Comparison of ENCODE assay signal across 11 mouse cellular contexts in the genomic region with DNA sequence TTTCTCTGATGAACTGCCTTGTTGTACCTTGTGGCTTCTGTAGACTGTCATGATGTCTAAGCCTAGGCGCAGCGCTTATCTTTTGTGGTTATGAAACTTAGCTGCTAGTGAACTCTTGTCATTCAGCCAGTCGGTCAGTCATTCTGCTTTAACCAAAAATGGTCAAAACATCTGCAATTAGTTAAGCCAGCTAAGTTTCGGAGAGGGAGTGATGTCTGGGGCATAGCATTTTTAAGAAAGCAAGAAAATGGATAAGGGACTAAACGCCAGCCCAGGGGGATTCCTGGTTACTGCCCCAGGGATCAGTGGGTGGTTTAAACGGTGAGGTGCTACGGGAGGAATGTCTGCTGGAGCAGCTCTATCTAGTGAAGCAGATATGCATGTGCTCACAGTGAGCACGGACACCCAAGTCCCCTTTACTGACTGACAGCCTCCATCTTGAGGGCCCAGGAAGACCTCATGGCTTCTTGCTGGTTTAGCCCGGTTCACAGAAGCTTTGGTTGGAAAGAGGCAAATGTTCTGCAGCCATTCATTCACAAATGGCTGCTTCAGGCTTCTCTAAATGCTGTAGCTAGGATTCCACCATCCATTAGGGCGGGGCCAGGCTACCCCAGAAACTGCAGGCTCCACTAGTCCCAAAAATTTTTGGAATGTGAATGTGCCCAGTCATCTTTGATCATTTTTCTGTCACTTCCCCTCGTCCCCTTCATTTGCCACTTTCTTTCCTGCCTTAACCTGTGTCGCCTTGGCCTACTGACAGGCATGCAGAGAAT. TPM values are rescaled to one million over a fixed set of nuclear protein-coding genes. Genes with fewer than 3 reads are reported as not detected.
DNase-seq lines count a peak whose midpoint lies in the region; ATAC-seq and TF ChIP-seq lines count a peak whose summit lies in the region.
"Had no signal": no experiment of that assay in that cellular context is flagged by ENCODE, and none has a peak within 500 bp of the region (broad histone marks: within the 10 kb centered on the region; RNA-seq: fewer than 3 reads in every experiment).

No protein-coding gene starts in this region.

- H3K27me3 ChIP-seq in lung, embryonic 16.5 days (ENCODE audit: control insufficient read depth, insufficient read depth, low read depth, low read length): no peaks in the 10 kb centered on the region
- H3K27me3 ChIP-seq in embryonic facial prominence, embryonic 14.5 days (replicated peaks; ENCODE audit: control insufficient read depth, insufficient read depth, low read length): no peaks in the 10 kb centered on the region
- no peaks in the 10 kb centered on the region for H3K27me3 ChIP-seq in limb, embryonic 13.5 days
- H3K27me3 ChIP-seq: liver, embryonic 15.5 days; neural tube, embryonic 12.5 days had no signal

- TF ChIP-seq CTCF in lung, adult 2 months (IDR thresholded peaks at IDR 0.05; ENCODE audit: insufficient read depth, low read length): no peak

- no peak overlapping the region for H3K4me3 ChIP-seq in lung, embryonic 16.5 days (ENCODE audit: low read length)
- H3K4me3 ChIP-seq in lung, adult 2 months (replicated peaks; ENCODE audit: extremely low read depth, low read depth, low read length): no peak overlapping the region
- H3K4me3 ChIP-seq in embryonic facial prominence, embryonic 14.5 days (ENCODE audit: low read depth, low read length): 0 out of 2 replicates have a peak overlapping the region, but pooled peaks have one; percentile 9
- H3K4me3 ChIP-seq in limb, embryonic 13.5 days: no peak overlapping the region
- H3K4me3 ChIP-seq: liver, embryonic 15.5 days; neural tube, embryonic 12.5 days had no signal

- no peak for ATAC-seq in lung, embryonic 16.5 days (ENCODE audit: low read depth)
- ATAC-seq in embryonic facial prominence, embryonic 14.5 days (ENCODE audit: low read depth): no peak
- ATAC-seq in limb, embryonic 13.5 days (ENCODE audit: low FRiP score, low read depth): no peak

- H3K36me3 ChIP-seq in lung, embryonic 16.5 days (ENCODE audit: control insufficient read depth, insufficient read depth, low read length): peaks cover 19% of the 10 kb centered on the region
- H3K36me3 ChIP-seq in embryonic facial prominence, embryonic 14.5 days (ENCODE audit: control insufficient read depth, insufficient read depth, low read length): peaks cover 64% of the 10 kb centered on the region
- peaks cover 56% of the 10 kb centered on the region for H3K36me3 ChIP-seq in limb, embryonic 13.5 days
- H3K36me3 ChIP-seq: liver, embryonic 15.5 days; neural tube, embryonic 12.5 days had no signal

- peak overlapping the region; percentile 96 for H3K27ac ChIP-seq in lung, embryonic 16.5 days (ENCODE audit: low read length)
- peak overlapping the region; percentile 94 for H3K27ac ChIP-seq in embryonic facial prominence, embryonic 14.5 days (replicated peaks; ENCODE audit: low read depth, low read length)
- H3K27ac ChIP-seq in limb, embryonic 13.5 days: peak overlapping the region; percentile 91; the same call in 1 of the 2 replicates
- H3K27ac ChIP-seq: liver, embryonic 15.5 days; neural tube, embryonic 12.5 days had no signal

- 49% methylated on average over 12 of the region's 12 CpGs for WGBS in lung, embryonic 16.5 days
- 64% methylated on average over 12 of the region's 12 CpGs for whole genome bisulfite sequencing in lung, adult 2 months
- 31% methylated on average over 12 of the region's 12 CpGs for WGBS in embryonic facial prominence, embryonic 14.5 days
- 45% methylated on average over 12 of the region's 12 CpGs for WGBS in limb, embryonic 13.5 days

- no peak for TF ChIP-seq POLR2A in lung, adult 2 months (IDR thresholded peaks at IDR 0.05; ENCODE audit: borderline replicate concordance, extremely low read depth, low read depth, low read length)

- peak; percentile 41 for DNase-seq in gastrocnemius, adult 18-20 months (ENCODE audit: low spot score)
- DNase-seq in gastrocnemius, postnatal 25 days: no peak
- DNase-seq in lung, adult 2 months: no peak
- DNase-seq in embryonic facial prominence, embryonic 14.5 days (ENCODE audit: low spot score): peak; percentile 70
- DNase-seq in natural killer cell, adult 2 months (ENCODE audit: low spot score in 2 of 2): no peak
- no peak for DNase-seq in layer of hippocampus, adult 9-10 months (ENCODE audit: low spot score)
- DNase-seq: adrenal gland, adult 8-10 months had no signal

- peaks cover 55% of the 10 kb centered on the region for H3K4me1 ChIP-seq in lung, embryonic 16.5 days (replicated peaks; ENCODE audit: control insufficient read depth, insufficient read depth, low read length)
- H3K4me1 ChIP-seq in lung, adult 2 months (ENCODE audit: control insufficient read depth, insufficient read depth, low read length): peaks cover 9% of the 10 kb centered on the region
- peaks cover 70% of the 10 kb centered on the region for H3K4me1 ChIP-seq in embryonic facial prominence, embryonic 14.5 days (ENCODE audit: control insufficient read depth, insufficient read depth, low read length)
- peaks cover 93% of the 10 kb centered on the region for H3K4me1 ChIP-seq in limb, embryonic 13.5 days
- H3K4me1 ChIP-seq: liver, embryonic 15.5 days had no signal

- H3K4me2 ChIP-seq in lung, embryonic 16.5 days (ENCODE audit: low read depth, low read length): no peak overlapping the region
- H3K4me2 ChIP-seq in embryonic facial prominence, embryonic 14.5 days (ENCODE audit: low read depth, low read length): peak overlapping the region; percentile 32
- peak overlapping the region; percentile 46 for H3K4me2 ChIP-seq in limb, embryonic 13.5 days (replicated peaks)
- H3K4me2 ChIP-seq: liver, embryonic 15.5 days; neural tube, embryonic 12.5 days had no signal

- no peak overlapping the region for H3K9ac ChIP-seq in lung, embryonic 16.5 days (ENCODE audit: low read length)
- H3K9ac ChIP-seq in embryonic facial prominence, embryonic 14.5 days (ENCODE audit: low read depth, low read length): 0 out of 2 replicates have a peak overlapping the region, but pooled peaks have one; percentile 25
- no peak overlapping the region for H3K9ac ChIP-seq in limb, embryonic 13.5 days
- H3K9ac ChIP-seq: liver, embryonic 15.5 days; neural tube, embryonic 12.5 days had no signal

- no peaks in the 10 kb centered on the region for H3K9me3 ChIP-seq in lung, embryonic 16.5 days (ENCODE audit: control insufficient read depth, low read length)
- H3K9me3 ChIP-seq in embryonic facial prominence, embryonic 14.5 days (ENCODE audit: control insufficient read depth, low read length): no peaks in the 10 kb centered on the region
- no peaks in the 10 kb centered on the region for H3K9me3 ChIP-seq in limb, embryonic 13.5 days
- H3K9me3 ChIP-seq: liver, embryonic 15.5 days; neural tube, embryonic 12.5 days had no signal

RNA-seq across cellular contexts. Expression of a gene that starts 13.5 kb away (rescaled TPM):
- 10 to 100 TPM; 25.3 to 36.5 TPM for total RNA-seq in gastrocnemius, adult 18-20 months (2021)
- total RNA-seq in gastrocnemius, postnatal 25 days (2021): 100 to 1,000 TPM in 1 of 2 experiments, 10 to 100 TPM in 1; 90.0 to 135 TPM
- polyA plus RNA-seq in lung, embryonic 16.5 days (2015; fragmentation: Nextera tagmentation; extraction: Ambion mirVana): 617 and 655 TPM in 2 replicates
- polyA plus RNA-seq in lung, adult 2 months (2012; rRNA removed): 36.0 and 44.5 TPM in 2 replicates
- polyA plus RNA-seq in embryonic facial prominence, embryonic 14.5 days (2014; fragmentation: Nextera tagmentation; extraction: Ambion mirVana): 833 and 870 TPM in 2 replicates
- polyA plus RNA-seq in limb, embryonic 13.5 days (2015; fragmentation: Nextera tagmentation; extraction: Ambion mirVana): 714 and 731 TPM in 2 replicates

Comparison
In these comparisons a context has a peak if more than half of its experiments do, and no peak if none do; other contexts are left out.
1. DNase-seq: peak in gastrocnemius, adult 18-20 months (single experiment) and embryonic facial prominence, embryonic 14.5 days (single experiment); none in gastrocnemius, postnatal 25 days (single experiment), lung, adult 2 months (single experiment), natural killer cell, adult 2 months (0 of 2) and layer of hippocampus, adult 9-10 months (single experiment).
2. RNA of a gene that starts 13.5 kb away (polyA plus RNA-seq): 833 to 870 TPM in embryonic facial prominence, embryonic 14.5 days, 714 to 731 TPM in limb, embryonic 13.5 days and 617 to 655 TPM in lung, embryonic 16.5 days; 36.0 to 44.5 TPM in lung, adult 2 months; every median in the first group is over 10 times any median in the second.
3. Peak in every context shown above with its lines, with median percentiles within 50 percentile points of each other: H3K27ac ChIP-seq.